In genomic region chr6:84072574-84072973, GRCm38 (mm10) we compare ENCODE assay signal across 10 mouse cellular contexts.
DNase-seq lines count a peak whose midpoint lies in the region.
"Had no signal": no experiment of that assay in that cellular context is flagged by ENCODE, and none has a peak within 500 bp of the region (broad histone marks: within the 10 kb centered on the region; RNA-seq: fewer than 3 reads in every experiment).

No protein-coding gene starts in this region.

- peak; percentile 38 for DNase-seq in adrenal gland, postnatal 10 days
- DNase-seq in adrenal gland, postnatal 4 days (ENCODE audit: low spot score in 2 of 2) = no peak
- DNase-seq in kidney, postnatal 10 days = peak; percentile 49
- DNase-seq in kidney, adult 8-10 months = no peak
- peak; percentile 63 for DNase-seq in thymus, postnatal 4 days
- DNase-seq in thymus, adult 18-20 months = no peak
- DNase-seq in cerebellum, postnatal 25 days = no peak
- DNase-seq in left cerebral cortex, adult 11 months (ENCODE audit: low spot score) = no peak
- DNase-seq: adrenal gland, adult 8-10 months; spleen, adult 18-20 months had no signal

Comparison
In these comparisons a context has a peak if more than half of its experiments do, and no peak if none do; other contexts are left out.
1. DNase-seq: peak in adrenal gland, postnatal 10 days (single experiment), kidney, postnatal 10 days (single experiment) and thymus, postnatal 4 days (single experiment); none in adrenal gland, postnatal 4 days (0 of 2), kidney, adult 8-10 months (0 of 2), thymus, adult 18-20 months (0 of 2), cerebellum, postnatal 25 days (0 of 2) and left cerebral cortex, adult 11 months (single experiment).